Mouse (Mus musculus) gastrocnemius, adult 2 months (tissue): ENCODE measurements around the gene Scgb2b15. TPM values are rescaled to one million over a fixed set of nuclear protein-coding genes. Genes with fewer than 3 reads are reported as not detected.
"Not testable (repeated sequence)": the region's sequence is repeated elsewhere in the genome, so short reads cannot be mapped to it uniquely, and the experiment has no call there.

Experiments used
- DNase-seq: peaks from one replicate; pipeline ENCODE4 v3.0.0; 2022
- H3K27ac ChIP-seq: fragments of 200-600 bp; 2 replicates; pipeline ENCODE4 v1.8.1; 2022; ENCODE audit warnings: mild to moderate bottlenecking
- H3K4me3 ChIP-seq: fragments of 200-600 bp; 2 replicates; pipeline ENCODE4 v1.8.1; 2022; ENCODE audit warnings: mild to moderate bottlenecking, moderate library complexity
- intact Hi-C: fragments of 180-260 bp; cut with DNase I; formaldehyde crosslinking; loops from one replicate; pipeline ENCODE4 v1.15.1; 2025
- long read RNA-seq, 2 experiments: library from polyadenylated mRNA; stranded (forward); transcript quantifications; one replicate each; pipeline ENCODE4 v2.0.0; 2021
- total RNA-seq, 2 experiments: library from RNA; stranded (reverse); gene quantifications; 2 replicates each; pipeline ENCODE4 v1.2.3; 2021

The Scgb2b15 gene
- not detected for total RNA-seq
- long read RNA-seq, experiment 1, result 0 reads
- long read RNA-seq, experiment 2, result 0 reads

DNA sequence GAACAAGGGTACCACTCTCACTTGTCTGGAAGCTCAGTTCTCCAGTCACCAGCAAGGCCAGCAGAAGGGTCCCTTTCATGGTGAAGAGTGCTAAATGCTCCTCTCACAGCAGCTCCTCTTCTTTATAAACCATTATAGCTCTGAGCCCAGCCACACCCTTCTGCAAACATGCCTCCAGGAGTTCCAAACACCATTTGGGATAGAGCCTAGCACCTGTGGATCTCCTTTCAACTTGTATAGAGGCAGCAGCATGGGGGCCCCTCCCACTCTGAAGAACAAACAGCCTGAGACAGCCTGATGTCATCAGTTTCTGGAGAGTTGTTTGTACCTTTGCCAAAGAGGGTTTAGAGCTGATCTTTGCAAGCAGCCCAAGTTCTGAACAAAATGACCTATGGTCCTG is at the start of gene Scgb2b15:
Gene Scgb2b15 (minus strand): TSS at position 101 of the 400 bp plus-strand sequence.
- H3K4me3 ChIP-seq, DNase-seq, H3K27ac ChIP-seq, intact Hi-C loops: not testable (repeated sequence)

DNA sequence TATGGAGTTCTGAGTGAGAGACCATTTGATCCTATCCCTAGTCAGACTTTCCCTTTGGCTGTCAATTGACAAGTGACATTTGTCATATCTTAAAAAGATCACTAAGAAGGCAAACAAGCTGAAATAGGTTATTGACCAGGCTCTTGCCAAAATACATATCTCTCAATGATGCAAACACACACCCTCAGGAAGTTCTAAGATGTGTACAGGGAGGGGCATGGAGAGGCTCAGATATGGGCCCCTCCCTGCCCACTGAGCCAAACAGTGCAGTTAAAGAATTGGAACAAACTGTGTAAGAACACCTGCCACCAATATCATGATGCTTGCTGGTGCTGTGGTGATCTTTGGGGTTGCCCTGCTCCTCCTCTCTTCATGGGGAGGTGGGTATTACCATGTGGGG is 6.8 kb upstream of the Scgb2b15 start, which contains the start of gene Scgb1b15:
Gene Scgb1b15 (plus strand): TSS at position 301 of the 400 bp plus-strand sequence.
- H3K27ac ChIP-seq, DNase-seq, intact Hi-C loops, H3K4me3 ChIP-seq: not testable (repeated sequence)

Other genes starting within 250 kb of the Scgb2b15 start
- not detected for gene Scgb1b15, start 6.9 kb upstream of the Scgb2b15 start, total RNA-seq
- gene Scgb2b17, start 226.9 kb upstream of the Scgb2b15 start, total RNA-seq, result not detected
- gene Scgb1b17, start 233.8 kb upstream of the Scgb2b15 start, total RNA-seq, result not detected